Mouse (Mus musculus) embryonic facial prominence, embryonic 15.5 days (tissue): ENCODE data around the gene Ppil3. TPM values are rescaled to one million over a fixed set of nuclear protein-coding genes. Genes with fewer than 3 reads are reported as not detected.

ENCODE experiments used
- ATAC-seq: fragments of 200-750 bp; cut with Nextera tagmentation; 2 replicates; pipeline ENCODE4 v1.8.0; 2017; ENCODE audit warnings: low read depth, moderate TSS enrichment; ENCODE audit not compliant: insufficient number of reproducible peaks, low FRiP score, low TSS enrichment
- H3K27ac ChIP-seq: fragments of 300-500 bp; sonication (generic); replicated peaks from 2 replicates; pipeline ENCODE4 v1.5.1; 2015; ENCODE audit warnings: mild to moderate bottlenecking, inconsistent platforms
- H3K27me3 ChIP-seq: fragments of 300-500 bp; sonication (generic); 2 replicates; pipeline ENCODE4 v1.6.1; 2015; ENCODE audit warnings: inconsistent platforms
- H3K36me3 ChIP-seq: fragments of 300-500 bp; sonication (generic); 2 replicates; pipeline ENCODE4 v1.6.1; 2015; ENCODE audit warnings: mild to moderate bottlenecking, inconsistent platforms
- H3K4me1 ChIP-seq: fragments of 300-500 bp; sonication (generic); 2 replicates; pipeline ENCODE4 v1.6.1; 2015; ENCODE audit warnings: inconsistent platforms
- H3K4me2 ChIP-seq: fragments of 300-500 bp; sonication (generic); replicated peaks from 2 replicates; pipeline ENCODE4 v1.6.1; 2015; ENCODE audit warnings: mild to moderate bottlenecking, inconsistent platforms
- H3K4me3 ChIP-seq: fragments of 300-500 bp; sonication (generic); replicated peaks from 2 replicates; pipeline ENCODE4 v1.5.1; 2015; ENCODE audit warnings: mild to moderate bottlenecking, inconsistent platforms
- H3K9ac ChIP-seq: fragments of 300-500 bp; sonication (generic); 2 replicates; pipeline ENCODE4 v1.6.1; 2015; ENCODE audit warnings: inconsistent platforms
- H3K9me3 ChIP-seq: fragments of 300-500 bp; sonication (generic); replicated peaks from 2 replicates; pipeline ENCODE4 v1.6.1; 2016; ENCODE audit warnings: inconsistent platforms
- WGBS: fragments of 180-500 bp; shearing (Covaris S2); methylation state at CpG from one replicate; pipeline ENCODE4 v1.1.7; 2015; 5-methylcytosine and 5-hydroxymethylcytosine counted together
- polyA plus RNA-seq: library from polyadenylated mRNA; unstranded; fragments of >200 nt; fragmentation: Nextera tagmentation; extraction: Ambion mirVana; gene quantifications from 2 replicates; pipeline ENCODE4 v1.2.1, GENCODE M21; 2015

Ppil3 gene
- polyA plus RNA-seq, 1 experiment from 2014 or later = 52.2 TPM

DNA sequence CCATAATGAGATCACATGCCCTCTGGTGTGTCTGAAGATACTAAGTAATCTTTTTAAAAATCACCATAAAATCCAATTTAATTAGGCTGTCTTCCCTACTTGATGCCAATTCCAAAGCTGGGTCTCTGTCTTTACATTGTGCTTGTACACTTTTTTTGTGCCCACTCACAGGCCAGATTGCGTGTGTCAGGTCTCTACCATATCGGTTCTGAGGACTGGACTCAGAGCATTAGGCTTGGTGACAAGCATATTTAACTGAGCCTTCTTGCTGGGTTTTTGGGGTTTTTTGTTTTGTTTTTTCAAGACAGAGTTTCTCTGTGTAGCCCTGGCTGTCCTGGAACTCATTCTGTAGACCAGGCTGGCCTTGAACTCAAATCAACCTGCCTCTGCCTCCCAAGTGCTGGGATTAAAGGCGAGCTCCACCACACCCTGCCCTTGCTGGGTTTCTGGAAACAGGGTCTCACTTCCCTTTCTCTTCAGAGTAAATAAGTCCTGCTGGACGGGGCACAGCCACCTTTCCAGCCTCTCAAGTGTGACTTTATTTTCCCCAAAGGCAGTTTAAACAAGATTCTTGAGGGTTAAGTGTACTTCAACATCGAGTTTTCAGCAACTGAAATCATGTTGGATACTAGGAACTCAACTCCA is 35.6 kb downstream of the Ppil3 start:
- H3K27ac ChIP-seq = no peak overlapping the region; the same call in 1 of the 2 replicates
- WGBS = 77% methylated on average over 5 of the region's 5 CpGs
- H3K27me3 ChIP-seq = no peaks in the 10 kb centered on the region
- H3K4me3 ChIP-seq = no peak overlapping the region
- no peak overlapping the region for H3K9ac ChIP-seq
- H3K9me3 ChIP-seq = no peaks in the 10 kb centered on the region
- no peak for ATAC-seq
- H3K36me3 ChIP-seq = peaks cover 70% of the 10 kb centered on the region
- no peaks in the 10 kb centered on the region for H3K4me1 ChIP-seq
- H3K4me2 ChIP-seq = no peak overlapping the region

DNA sequence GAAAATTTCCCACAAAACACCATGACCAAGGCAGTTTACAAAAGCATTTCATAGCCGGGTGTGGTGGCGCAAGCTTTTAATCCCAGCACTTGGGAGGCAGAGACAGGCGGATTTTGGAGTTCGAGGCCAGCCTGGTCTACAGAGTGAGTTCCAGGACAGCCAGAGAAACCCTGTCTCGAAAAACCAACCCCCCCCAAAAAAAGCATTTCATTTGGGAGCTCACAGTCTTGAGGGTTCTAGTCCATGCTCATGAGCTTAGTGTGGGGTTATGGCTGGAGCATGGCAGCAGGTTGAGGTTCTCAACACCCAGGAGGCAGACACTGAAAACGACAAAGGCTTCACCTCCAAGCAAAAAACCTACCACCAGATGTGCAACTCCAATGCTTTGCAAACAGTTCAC is 37.1 kb downstream of the Ppil3 start:
- Histone ChIP-seq H3K27ac (no peak overlapping the region), H3K27me3 (no peaks in the 10 kb centered on the region), H3K9me3 (no peaks in the 10 kb centered on the region), H3K4me1 (no peaks in the 10 kb centered on the region), H3K4me3 (no peak overlapping the region), H3K9ac (no peak overlapping the region), H3K36me3 (peaks cover 69% of the 10 kb centered on the region), H3K4me2 (no peak overlapping the region)
- ATAC-seq = no peak
- 83% methylated on average over 6 of the region's 6 CpGs for WGBS

DNA sequence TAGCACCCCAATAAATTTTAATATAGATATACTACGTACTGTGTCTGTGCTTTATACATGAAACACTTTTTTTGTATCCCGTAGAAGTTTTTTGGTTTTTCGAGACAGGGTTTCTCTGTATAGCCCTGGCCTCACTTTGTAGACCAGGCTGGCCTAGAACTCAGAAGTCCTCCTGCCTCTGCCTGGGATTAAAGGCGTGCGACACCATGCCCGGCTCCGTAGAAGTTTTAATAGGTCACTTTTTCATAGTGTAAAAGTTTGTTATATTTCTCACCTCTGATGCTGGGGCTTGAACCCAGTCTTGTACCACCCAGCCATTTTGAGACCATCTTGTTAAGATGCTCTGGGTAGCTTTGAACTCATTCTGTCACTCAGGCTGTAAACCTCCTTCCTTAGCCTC is 38.0 kb downstream of the Ppil3 start:
- peaks cover 70% of the 10 kb centered on the region for H3K36me3 ChIP-seq
- no peak overlapping the region for H3K4me3 ChIP-seq
- 97% methylated on average over 7 of the region's 7 CpGs for WGBS
- no peak for ATAC-seq
- no peaks in the 10 kb centered on the region for H3K9me3 ChIP-seq
- H3K9ac ChIP-seq = no peak overlapping the region
- no peak overlapping the region for H3K4me2 ChIP-seq
- no peak overlapping the region for H3K27ac ChIP-seq
- H3K27me3 ChIP-seq = no peaks in the 10 kb centered on the region
- H3K4me1 ChIP-seq = no peaks in the 10 kb centered on the region

DNA sequence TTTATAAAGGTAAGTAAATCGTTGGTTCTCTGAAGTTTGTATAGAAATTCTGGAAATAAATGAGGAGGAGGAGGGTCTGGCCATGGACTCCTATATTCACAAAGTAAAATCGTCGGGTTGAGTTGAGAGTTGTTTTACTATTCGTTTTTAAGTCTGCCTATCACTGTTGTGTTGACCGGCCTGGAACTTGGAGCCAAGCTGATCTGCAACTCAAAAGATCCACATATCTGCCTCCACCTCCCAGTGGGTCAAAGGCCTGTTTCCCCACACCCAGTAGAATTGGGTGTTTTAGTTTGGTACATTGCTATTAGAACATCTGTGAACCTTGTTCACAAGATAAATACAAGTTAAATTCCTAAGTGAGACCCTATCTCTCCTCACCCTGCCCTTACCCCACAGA is 41.5 kb downstream of the Ppil3 start:
- Histone ChIP-seq H3K4me3 (no peak overlapping the region), H3K4me2 (no peak overlapping the region), H3K4me1 (no peaks in the 10 kb centered on the region), H3K36me3 (peaks cover 74% of the 10 kb centered on the region), H3K27me3 (no peaks in the 10 kb centered on the region), H3K9ac (no peak overlapping the region), H3K27ac (no peak overlapping the region), H3K9me3 (no peaks in the 10 kb centered on the region)
- ATAC-seq = no peak
- 92% methylated on average over 5 of the region's 5 CpGs for WGBS

DNA sequence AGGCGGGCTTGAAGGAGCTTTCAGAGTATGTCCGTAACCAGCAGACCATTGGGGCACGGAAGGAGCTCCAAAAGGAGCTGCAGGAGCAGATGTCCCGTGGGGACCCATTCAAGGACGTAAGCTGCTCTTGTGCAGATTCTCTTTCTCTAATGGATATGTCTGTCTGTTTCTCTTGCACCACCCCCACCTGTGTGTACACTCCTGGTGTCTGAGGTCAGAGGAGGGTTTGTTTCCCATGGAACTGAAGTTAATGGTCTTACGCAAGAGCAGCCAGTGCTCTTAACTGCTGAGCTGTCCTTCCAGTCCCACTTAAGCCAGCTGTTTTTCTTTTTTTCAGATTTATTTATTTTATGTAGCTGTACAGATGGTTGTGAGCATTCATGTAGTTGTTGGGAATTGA is 43.9 kb downstream of the Ppil3 start:
- ATAC-seq = no peak
- Histone ChIP-seq H3K4me1 (no peaks in the 10 kb centered on the region), H3K27ac (no peak overlapping the region), H3K4me2 (no peak overlapping the region), H3K36me3 (peaks cover 82% of the 10 kb centered on the region), H3K27me3 (no peaks in the 10 kb centered on the region), H3K9ac (no peak overlapping the region), H3K9me3 (no peaks in the 10 kb centered on the region), H3K4me3 (no peak overlapping the region)
- 92% methylated on average over 6 of the region's 6 CpGs for WGBS

DNA sequence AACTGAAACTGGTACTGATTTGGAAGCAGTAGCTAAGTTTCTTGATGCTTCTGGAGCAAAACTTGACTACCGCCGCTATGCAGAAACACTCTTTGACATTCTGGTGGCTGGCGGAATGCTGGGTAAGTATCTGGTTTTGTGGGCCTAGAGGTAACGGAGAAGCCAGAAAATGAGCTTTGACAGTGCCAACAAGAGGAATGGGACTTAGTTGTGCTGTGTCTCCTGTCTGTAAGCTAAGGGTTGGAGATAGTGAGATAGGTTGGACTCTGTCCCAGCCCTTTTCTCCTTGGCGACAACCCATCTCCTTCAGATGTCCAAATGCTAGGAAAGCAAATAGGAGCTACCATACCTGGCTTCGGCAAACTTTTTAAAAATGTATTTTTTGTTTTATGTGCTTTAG is 47.6 kb downstream of the Ppil3 start:
- 0 out of 2 replicates have a peak, but pooled peaks cover 4% of the 10 kb centered on the region for H3K4me1 ChIP-seq
- H3K4me3 ChIP-seq = no peak overlapping the region
- 92% methylated on average over 6 of the region's 6 CpGs for WGBS
- H3K9ac ChIP-seq = no peak overlapping the region
- no peak for ATAC-seq
- no peaks in the 10 kb centered on the region for H3K9me3 ChIP-seq
- no peaks in the 10 kb centered on the region for H3K27me3 ChIP-seq
- H3K4me2 ChIP-seq = no peak overlapping the region
- peaks cover 72% of the 10 kb centered on the region for H3K36me3 ChIP-seq
- H3K27ac ChIP-seq = no peak overlapping the region

DNA sequence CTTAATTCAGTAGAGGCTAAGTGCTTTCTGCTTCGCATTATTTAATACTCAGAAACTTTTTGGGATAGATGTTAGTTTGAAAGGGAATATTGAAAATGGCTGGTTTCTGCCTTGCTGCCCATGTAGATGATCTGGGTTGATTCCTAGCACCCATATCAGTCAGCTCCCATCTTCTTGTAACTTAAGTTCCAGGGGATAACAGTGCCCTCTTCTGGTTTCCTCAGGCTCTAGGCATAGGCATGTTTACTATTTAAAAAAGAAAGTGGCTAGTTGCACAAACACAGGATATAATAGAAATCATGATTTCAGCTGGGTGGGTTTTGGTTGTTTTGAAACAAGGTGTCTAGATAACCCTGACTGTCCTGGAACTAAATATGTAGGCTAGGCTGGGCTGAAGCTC is 49.1 kb downstream of the Ppil3 start:
- 92% methylated on average over 1 of the region's 1 CpGs for WGBS
- ATAC-seq = no peak
- H3K9ac ChIP-seq = no peak overlapping the region
- no peaks in the 10 kb centered on the region for H3K9me3 ChIP-seq
- peaks cover 11% of the 10 kb centered on the region for H3K4me1 ChIP-seq
- H3K4me3 ChIP-seq = no peak overlapping the region
- no peaks in the 10 kb centered on the region for H3K27me3 ChIP-seq
- H3K36me3 ChIP-seq = peaks cover 59% of the 10 kb centered on the region
- H3K27ac ChIP-seq = no peak overlapping the region
- no peak overlapping the region for H3K4me2 ChIP-seq

DNA sequence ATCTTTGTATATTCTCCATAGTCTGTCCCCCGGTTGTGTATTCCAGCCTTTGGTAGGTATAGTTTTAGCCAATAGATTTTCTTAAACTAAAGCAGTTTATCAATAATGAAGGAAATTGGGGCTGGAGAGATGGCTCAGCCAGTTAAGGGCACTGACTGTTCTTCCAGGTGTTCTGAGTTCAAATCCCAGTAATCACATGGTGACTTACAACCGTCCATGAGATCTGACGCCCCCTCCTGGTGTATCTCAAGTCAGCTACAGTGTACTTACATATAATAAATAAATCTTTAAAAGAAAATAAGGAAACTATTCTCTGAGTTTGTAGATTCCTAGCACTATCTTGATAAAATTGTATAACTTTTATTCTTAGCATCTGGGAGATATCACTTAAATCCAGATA is 49.9 kb downstream of the Ppil3 start:
- H3K4me3 ChIP-seq = no peak overlapping the region
- H3K9me3 ChIP-seq = no peaks in the 10 kb centered on the region
- peaks cover 51% of the 10 kb centered on the region for H3K36me3 ChIP-seq
- 94% methylated on average over 3 of the region's 3 CpGs for WGBS
- H3K9ac ChIP-seq = no peak overlapping the region
- H3K4me2 ChIP-seq = no peak overlapping the region
- H3K27me3 ChIP-seq = no peaks in the 10 kb centered on the region
- no peak for ATAC-seq
- peaks cover 14% of the 10 kb centered on the region for H3K4me1 ChIP-seq
- H3K27ac ChIP-seq = no peak overlapping the region

DNA sequence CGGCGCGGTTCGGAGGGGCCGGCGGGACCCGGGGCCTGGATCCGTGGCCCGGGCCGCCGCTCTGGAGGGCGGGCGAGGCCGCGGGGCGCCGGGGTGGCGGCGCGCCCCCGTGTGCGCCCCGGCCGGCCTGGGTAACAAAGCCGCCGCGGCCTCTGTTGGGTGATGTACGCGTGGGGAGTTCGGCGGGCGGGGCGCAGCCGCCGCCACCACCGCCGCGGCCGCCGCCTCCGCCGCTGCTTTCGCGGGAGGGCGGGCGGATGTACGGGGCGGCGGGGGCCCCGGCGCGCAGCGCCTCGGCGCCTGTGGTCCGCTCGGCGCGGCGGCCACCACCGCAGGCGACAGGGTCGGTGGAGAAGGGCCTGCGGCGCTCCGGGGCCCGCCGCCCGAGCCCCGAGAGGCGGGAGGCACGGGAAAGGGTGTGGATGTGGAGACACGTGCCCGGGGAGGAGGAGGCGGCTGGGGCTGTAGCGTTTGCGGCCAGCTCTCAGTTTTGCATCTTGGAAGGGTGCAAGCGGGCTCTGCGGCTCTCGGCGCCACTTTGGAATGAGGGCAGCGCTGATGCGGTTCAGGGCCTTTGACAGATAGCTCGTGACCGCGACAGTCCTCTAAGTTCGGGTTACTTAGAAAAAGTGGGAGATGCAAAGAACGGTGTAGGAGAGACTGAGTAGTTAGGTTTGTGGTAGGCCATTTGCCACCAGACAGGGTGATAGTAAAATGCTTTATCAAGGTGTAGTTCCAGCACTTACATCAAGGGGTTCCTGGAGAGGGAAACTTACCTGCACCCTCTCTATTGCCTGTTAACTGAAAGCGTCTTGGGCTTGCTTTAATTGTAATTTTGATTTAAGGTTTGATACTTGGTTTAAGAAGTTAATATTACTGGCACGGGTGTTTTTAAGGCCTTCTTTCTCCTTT is 51.7 kb downstream of the Ppil3 start:
- Histone ChIP-seq H3K36me3 (peaks cover 35% of the 10 kb centered on the region), H3K9me3 (no peaks in the 10 kb centered on the region), H3K4me2 (peak overlapping the region; percentile 76), H3K4me1 (peaks cover 14% of the 10 kb centered on the region), H3K27me3 (no peaks in the 10 kb centered on the region), H3K4me3 (peak overlapping the region; percentile 96), H3K9ac (peak overlapping the region; percentile 97), H3K27ac (peak overlapping the region; percentile 99)
- WGBS = 1% methylated on average over 73 of the region's 90 CpGs
- peak; percentile 49 for ATAC-seq

DNA sequence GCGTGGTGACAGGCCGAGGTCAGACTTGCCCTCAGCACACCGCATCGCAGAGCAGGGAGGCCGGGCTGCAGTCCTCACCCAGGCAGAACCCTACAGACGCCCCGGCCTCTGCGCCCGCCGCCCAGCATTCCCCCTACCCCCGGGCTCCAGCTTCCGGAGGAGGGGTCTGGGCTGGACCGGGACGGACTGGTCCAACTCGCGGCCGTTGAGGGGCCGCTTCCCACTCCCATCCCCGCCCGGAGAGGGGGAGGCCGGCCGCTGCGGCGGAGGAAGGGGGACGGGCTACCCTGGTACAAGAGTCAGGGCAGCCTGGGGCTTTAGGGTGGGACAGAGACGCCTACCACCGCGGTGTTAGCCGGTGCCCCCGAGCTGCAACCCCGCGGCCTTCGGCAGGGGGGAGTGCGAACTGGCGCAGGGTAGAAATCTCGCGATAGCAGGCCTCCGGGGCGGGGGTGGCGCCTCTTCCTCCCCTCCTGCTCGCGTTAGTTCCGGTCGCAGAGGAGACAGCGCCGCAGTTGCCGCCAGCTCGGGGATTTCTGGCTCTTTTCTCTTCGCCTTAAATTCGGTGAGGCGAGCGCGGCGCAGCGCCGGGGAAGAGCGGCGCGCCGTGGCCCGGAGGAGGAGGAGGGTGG is 52.5 kb downstream of the Ppil3 start, which contains the start of gene Bzw1:
Gene Bzw1, plus strand, starts transcription at position 247 of the 632 bp plus-strand sequence.
- Histone ChIP-seq H3K4me3 (peak within 1 kb of the TSS; percentile 96), H3K9me3 (no peaks in the 10 kb centered on the region), H3K9ac (peak within 1 kb of the TSS; percentile 97), H3K4me2 (peak within 1 kb of the TSS; percentile 76), H3K36me3 (peaks cover 28% of the 10 kb centered on the region), H3K4me1 (peaks cover 14% of the 10 kb centered on the region), H3K27me3 (no peaks in the 10 kb centered on the region), H3K27ac (peak within 1 kb of the TSS; percentile 99)
- ATAC-seq = peak; percentile 96
- WGBS = under 1% methylated on average over 55 of the region's 61 CpGs

DNA sequence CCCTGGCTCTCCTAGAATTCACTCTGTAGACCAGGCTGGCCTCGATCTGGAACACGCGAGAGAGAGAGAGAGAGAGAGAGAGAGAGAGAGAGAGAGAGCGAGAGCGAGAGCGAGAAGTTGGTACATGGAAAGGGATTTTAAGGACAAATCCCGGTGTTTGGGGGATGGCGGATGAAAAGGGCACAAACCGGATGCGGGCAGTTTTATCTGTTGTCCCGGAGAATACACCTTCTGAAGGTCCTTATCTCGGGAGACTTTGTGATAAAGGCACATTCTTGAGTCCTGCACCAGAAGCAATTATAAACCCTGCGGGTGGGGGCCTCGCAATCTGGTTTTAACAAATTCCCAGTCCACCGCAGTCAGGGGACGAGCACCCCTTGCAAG is 53.0 kb downstream of the Ppil3 start:
- ATAC-seq = no peak
- Histone ChIP-seq H3K4me3 (peak overlapping the region; percentile 96), H3K4me1 (peaks cover 14% of the 10 kb centered on the region), H3K9me3 (no peaks in the 10 kb centered on the region), H3K36me3 (peaks cover 23% of the 10 kb centered on the region), H3K9ac (peak overlapping the region; percentile 97), H3K4me2 (peak overlapping the region; percentile 76), H3K27me3 (no peaks in the 10 kb centered on the region), H3K27ac (peak overlapping the region; percentile 99)
- under 1% methylated on average over 16 of the region's 16 CpGs for WGBS
